Mouse (Mus musculus) neural tube, embryonic 11.5 days (tissue): ENCODE data around the gene Tshz2. TPM values are rescaled to one million over a fixed set of nuclear protein-coding genes. Genes with fewer than 3 reads are reported as not detected.

Experiments
- ATAC-seq: fragments of 200-750 bp; cut with Nextera tagmentation; 2 replicates; pipeline ENCODE4 v1.8.0; 2017; ENCODE audit warnings: moderate number of reproducible peaks, mild to moderate bottlenecking, moderate TSS enrichment, moderate library complexity; ENCODE audit not compliant: insufficient read depth, low FRiP score, low TSS enrichment
- DNase-seq: peaks from one replicate; pipeline ENCODE4 v3.0.0-alpha.2; 2015; ENCODE audit warnings: low spot score
- H3K27ac ChIP-seq: fragments of 300-500 bp; sonication (generic); 2 replicates; pipeline ENCODE4 v1.5.1; 2014; ENCODE audit warnings: low read depth, mild to moderate bottlenecking, low read length
- H3K27me3 ChIP-seq: fragments of 300-500 bp; sonication (generic); 2 replicates; pipeline ENCODE4 v1.6.1; 2014; ENCODE audit warnings: mild to moderate bottlenecking, low read length, mixed read lengths; ENCODE audit not compliant: control insufficient read depth, insufficient read depth
- H3K36me3 ChIP-seq: fragments of 300-500 bp; sonication (generic); 2 replicates; pipeline ENCODE4 v1.6.1; 2014; ENCODE audit warnings: mild to moderate bottlenecking, low read length, moderate library complexity, mixed read lengths; ENCODE audit not compliant: control insufficient read depth, insufficient read depth
- H3K4me1 ChIP-seq: fragments of 300-500 bp; sonication (generic); 2 replicates; pipeline ENCODE4 v1.6.1; 2014; ENCODE audit warnings: low read length, mixed read lengths; ENCODE audit not compliant: control insufficient read depth, insufficient read depth
- H3K4me2 ChIP-seq: fragments of 300-500 bp; sonication (generic); 2 replicates; pipeline ENCODE4 v1.6.1; 2014; ENCODE audit warnings: low read depth, mild to moderate bottlenecking, moderate library complexity
- H3K4me3 ChIP-seq: fragments of 300-500 bp; sonication (generic); 2 replicates; pipeline ENCODE4 v1.5.1; 2014; ENCODE audit warnings: low read depth, low read length
- H3K9ac ChIP-seq: fragments of 300-500 bp; sonication (generic); 2 replicates; pipeline ENCODE4 v1.6.1; 2014; ENCODE audit warnings: mild to moderate bottlenecking, low read length
- H3K9me3 ChIP-seq: fragments of 300-500 bp; sonication (generic); 2 replicates; pipeline ENCODE4 v1.6.1; 2016; ENCODE audit warnings: low read length; ENCODE audit not compliant: control insufficient read depth
- WGBS: fragments of 180-500 bp; shearing (Covaris S2); extraction: QIAGEN DNeasy Blood & Tissue Kit; methylation state at CpG from one replicate; pipeline ENCODE4 v1.1.7; 2014; 5-methylcytosine and 5-hydroxymethylcytosine counted together
- polyA plus RNA-seq: library from polyadenylated mRNA; unstranded; fragments of >200 nt; fragmentation: Nextera tagmentation; extraction: Ambion mirVana; gene quantifications from 2 replicates; pipeline ENCODE4 v1.2.1, GENCODE M21; 2014

Gene Tshz2
- polyA plus RNA-seq, 1 experiment from 2014 or later: 9.1 TPM

DNA sequence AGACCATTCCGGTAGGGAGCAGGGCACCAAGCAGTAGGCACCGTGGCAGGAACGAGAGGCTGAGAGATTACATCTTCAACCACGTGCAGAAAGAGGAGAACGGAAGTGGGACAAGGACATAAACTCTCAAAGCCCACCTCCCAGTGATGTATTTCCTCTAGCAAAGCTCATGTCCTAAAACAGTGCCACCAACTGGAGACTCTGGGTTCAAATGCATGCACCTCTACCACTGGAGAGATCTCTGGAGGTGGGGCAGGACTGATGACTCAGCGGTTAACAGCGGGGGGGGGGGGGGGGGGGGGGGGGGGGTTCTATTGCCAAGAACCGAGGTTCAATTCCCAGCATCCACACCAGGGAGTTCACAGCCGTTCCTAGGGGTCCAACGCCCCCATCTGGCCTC is 410.5 kb downstream of the Tshz2 start:
- no peak overlapping the region for H3K27ac ChIP-seq
- ATAC-seq: no peak
- H3K4me1 ChIP-seq: no peaks in the 10 kb centered on the region
- H3K9ac ChIP-seq: no peak overlapping the region
- H3K4me3 ChIP-seq: no peak overlapping the region
- DNase-seq: no peak
- H3K9me3 ChIP-seq: no peaks in the 10 kb centered on the region
- H3K27me3 ChIP-seq: no peaks in the 10 kb centered on the region
- H3K36me3 ChIP-seq: no peaks in the 10 kb centered on the region
- 90% methylated on average over 8 of the region's 10 CpGs for WGBS
- H3K4me2 ChIP-seq: no peak overlapping the region

DNA sequence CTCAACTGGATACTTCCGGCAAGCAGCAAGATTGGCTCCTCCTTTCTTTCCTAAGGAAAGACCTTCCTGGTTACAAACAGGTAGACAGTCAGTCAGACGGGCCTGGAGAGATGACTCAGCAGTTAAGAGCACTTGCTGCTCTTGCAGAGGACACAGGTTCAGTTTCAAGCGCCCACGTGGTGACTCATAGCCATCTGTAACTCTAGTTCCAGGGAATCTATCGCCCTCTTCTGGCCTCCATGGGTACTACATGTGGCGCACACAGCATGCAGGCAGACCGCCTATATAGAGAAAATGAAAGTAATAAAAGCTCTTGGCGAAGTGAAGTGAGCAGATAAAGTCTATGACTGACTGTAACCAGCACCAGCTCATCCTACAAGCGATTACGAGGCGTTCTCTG is 413.1 kb downstream of the Tshz2 start:
- ATAC-seq (no peak), DNase-seq (no peak)
- no peak overlapping the region for H3K4me3 ChIP-seq
- 85% methylated on average over 11 of the region's 11 CpGs for WGBS
- H3K9me3 ChIP-seq: no peaks in the 10 kb centered on the region
- H3K9ac ChIP-seq: no peak overlapping the region
- H3K36me3 ChIP-seq: no peaks in the 10 kb centered on the region
- H3K4me1 ChIP-seq: no peaks in the 10 kb centered on the region
- no peak overlapping the region for H3K4me2 ChIP-seq
- H3K27me3 ChIP-seq: no peaks in the 10 kb centered on the region
- no peak overlapping the region for H3K27ac ChIP-seq

DNA sequence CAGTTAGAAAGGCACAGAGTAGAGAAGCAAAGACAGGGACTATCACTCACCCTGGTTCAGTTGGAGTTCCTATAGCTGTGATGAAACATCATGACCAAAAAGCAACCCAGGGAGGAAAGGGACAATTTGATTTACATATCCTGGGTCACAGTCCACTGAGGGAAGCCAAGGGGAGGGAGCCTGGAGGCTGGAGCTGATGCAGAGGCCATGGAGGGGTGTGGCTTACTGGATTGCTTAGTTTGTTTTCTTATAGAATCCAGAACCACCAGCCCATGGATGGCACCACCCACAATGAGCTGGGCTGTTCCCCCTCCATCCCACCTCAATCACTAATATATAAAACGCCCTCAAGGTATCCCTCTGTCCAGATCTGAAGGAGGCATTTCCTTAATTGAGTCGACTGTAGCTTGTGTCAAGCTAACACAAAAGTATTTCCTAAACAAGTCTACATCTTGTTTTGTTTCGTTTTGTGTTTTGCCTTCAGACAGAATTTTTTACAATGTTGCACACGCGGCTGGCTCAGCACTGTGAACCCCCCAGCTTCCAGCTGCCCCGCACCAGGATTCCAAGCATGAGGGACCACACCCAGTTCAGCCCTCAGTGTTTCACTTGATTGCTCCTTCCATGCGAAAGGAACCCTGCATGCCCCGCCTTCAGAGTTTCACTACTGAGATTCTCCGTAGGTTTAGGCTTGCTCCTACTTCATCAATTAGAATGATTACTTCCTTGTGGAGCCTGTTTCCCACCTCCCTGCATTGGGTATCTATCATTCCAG is 413.7 kb downstream of the Tshz2 start:
- no peak for ATAC-seq
- 87% methylated on average over 9 of the region's 9 CpGs for WGBS

DNA sequence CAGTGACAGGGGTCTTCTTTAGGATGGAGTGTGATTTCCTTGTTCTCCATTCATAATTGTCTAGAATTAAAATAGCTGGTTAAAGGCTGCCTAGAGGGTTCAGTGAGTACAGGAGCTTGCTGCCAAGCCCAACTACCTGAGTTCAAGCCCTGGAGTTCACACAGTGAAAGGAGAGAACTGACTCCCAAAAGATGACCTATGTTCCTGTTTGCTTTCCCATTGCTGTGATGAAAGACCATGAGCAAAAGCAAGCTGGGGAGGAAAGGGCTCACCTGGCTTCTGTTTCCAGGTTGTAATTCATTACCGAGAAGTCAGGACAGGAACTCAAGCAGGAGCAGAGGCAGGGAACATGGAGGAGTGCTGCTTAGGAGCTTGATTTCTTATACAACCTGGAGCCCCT is 416.0 kb downstream of the Tshz2 start:
- no peak overlapping the region for H3K9ac ChIP-seq
- H3K27ac ChIP-seq: no peak overlapping the region
- ATAC-seq (no peak), DNase-seq (no peak)
- no peaks in the 10 kb centered on the region for H3K9me3 ChIP-seq
- WGBS: 96% methylated on average over 1 of the region's 1 CpGs
- H3K4me3 ChIP-seq: no peak overlapping the region
- no peaks in the 10 kb centered on the region for H3K27me3 ChIP-seq
- H3K4me2 ChIP-seq: no peak overlapping the region
- no peaks in the 10 kb centered on the region for H3K36me3 ChIP-seq
- no peaks in the 10 kb centered on the region for H3K4me1 ChIP-seq

More for the DNA sequence above, 413.7 kb downstream of the Tshz2 start:
- no peaks in the 10 kb centered on the region for H3K9me3 ChIP-seq
- no peaks in the 10 kb centered on the region for H3K27me3 ChIP-seq
- H3K36me3 ChIP-seq: no peaks in the 10 kb centered on the region
- no peak overlapping the region for H3K4me3 ChIP-seq
- no peak for DNase-seq
- no peak overlapping the region for H3K4me2 ChIP-seq
- no peaks in the 10 kb centered on the region for H3K4me1 ChIP-seq
- H3K27ac ChIP-seq: no peak overlapping the region
- H3K9ac ChIP-seq: no peak overlapping the region

DNA sequence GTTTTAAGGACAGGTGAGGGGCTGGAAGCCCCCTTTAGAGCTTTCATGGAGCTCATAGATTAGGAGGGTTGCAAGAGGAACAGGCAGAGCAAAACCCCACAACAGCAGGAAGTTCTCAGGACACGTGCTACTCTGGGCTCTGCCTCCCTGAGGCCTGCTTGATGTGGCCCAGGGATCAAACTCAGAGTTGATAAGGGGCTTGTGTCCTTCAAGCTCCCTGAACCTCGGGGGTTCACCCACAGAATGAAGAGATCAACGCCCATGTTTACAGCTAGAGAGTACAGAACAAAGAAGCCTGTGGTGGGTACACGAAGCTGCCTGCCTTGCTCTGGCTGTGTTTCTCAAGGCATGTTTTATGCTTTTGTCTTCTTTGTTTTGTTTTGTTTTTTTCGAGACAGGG is 417.8 kb downstream of the Tshz2 start:
- WGBS: 54% methylated on average over 5 of the region's 5 CpGs
- Histone ChIP-seq H3K9ac (no peak overlapping the region), H3K4me2 (no peak overlapping the region), H3K4me3 (no peak overlapping the region), H3K9me3 (no peaks in the 10 kb centered on the region), H3K36me3 (no peaks in the 10 kb centered on the region), H3K4me1 (no peaks in the 10 kb centered on the region), H3K27me3 (no peaks in the 10 kb centered on the region), H3K27ac (no peak overlapping the region)
- no peak for DNase-seq
- no peak for ATAC-seq

DNA sequence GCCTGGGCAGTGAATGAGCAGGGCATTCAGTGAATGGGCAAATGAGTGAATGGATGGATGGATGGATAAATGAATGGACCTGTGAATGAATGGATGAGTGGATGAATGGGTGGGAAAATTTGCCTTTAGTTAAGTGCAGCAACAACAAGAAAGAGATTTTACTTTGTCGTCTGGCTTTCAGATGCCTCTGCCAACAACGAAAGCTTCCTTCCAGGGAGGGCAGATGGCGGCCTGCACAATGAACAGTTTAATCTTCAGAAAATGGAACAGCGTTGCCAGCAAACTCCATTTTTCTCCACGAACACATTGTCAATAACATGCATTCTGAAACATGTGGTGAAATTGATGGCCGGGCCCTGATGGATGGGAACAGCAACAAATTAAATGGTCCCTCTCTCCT is 418.6 kb downstream of the Tshz2 start:
- Histone ChIP-seq H3K9me3 (no peaks in the 10 kb centered on the region), H3K4me1 (no peaks in the 10 kb centered on the region), H3K9ac (no peak overlapping the region), H3K4me2 (no peak overlapping the region), H3K27me3 (no peaks in the 10 kb centered on the region), H3K36me3 (no peaks in the 10 kb centered on the region), H3K27ac (no peak overlapping the region), H3K4me3 (no peak overlapping the region)
- DNase-seq (no peak), ATAC-seq (no peak)
- WGBS: 73% methylated on average over 6 of the region's 6 CpGs

DNA sequence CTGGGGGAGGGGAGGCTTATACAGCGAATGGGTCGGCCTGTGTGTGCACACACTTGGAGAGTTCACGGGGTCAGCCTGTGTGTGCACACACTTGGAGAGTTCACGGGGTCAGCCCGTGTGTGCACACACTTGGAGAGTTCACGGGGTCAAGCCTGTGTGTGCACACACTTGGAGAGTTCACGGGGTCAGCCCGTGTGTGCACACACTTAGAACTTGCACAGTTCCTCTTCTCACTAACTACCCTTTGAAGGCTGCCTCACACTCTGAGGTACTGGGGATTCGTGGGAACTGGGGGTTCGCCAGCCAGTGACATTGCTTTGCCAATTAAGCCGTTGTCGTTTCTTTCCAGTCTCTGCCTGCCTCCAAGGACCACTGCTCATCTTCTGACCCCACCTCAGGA is 422.1 kb downstream of the Tshz2 start:
- WGBS: 75% methylated on average over 12 of the region's 12 CpGs
- no peaks in the 10 kb centered on the region for H3K9me3 ChIP-seq
- ATAC-seq (no peak), DNase-seq (no peak)
- H3K36me3 ChIP-seq: no peaks in the 10 kb centered on the region
- no peaks in the 10 kb centered on the region for H3K27me3 ChIP-seq
- H3K27ac ChIP-seq: no peak overlapping the region
- H3K9ac ChIP-seq: no peak overlapping the region
- H3K4me2 ChIP-seq: no peak overlapping the region
- no peaks in the 10 kb centered on the region for H3K4me1 ChIP-seq
- no peak overlapping the region for H3K4me3 ChIP-seq

DNA sequence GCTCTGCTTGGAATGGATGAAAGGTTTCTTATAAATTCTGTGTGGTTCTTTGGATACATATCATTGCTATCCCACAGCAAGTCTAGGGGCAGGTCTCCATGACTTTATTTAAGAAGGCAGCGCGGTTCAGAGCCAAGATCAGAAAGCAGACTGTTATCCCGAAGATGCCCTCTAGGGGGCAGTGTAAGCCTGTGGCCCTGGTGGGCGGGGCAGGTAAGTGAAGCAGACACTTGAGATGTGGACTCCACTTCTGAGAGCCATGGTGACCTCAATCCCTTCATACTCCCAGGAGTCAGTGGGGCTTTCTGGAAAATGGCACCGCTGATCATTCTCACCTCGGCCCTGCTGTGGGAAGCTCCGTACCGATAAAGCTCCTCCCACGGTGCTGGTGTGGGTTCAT is 422.6 kb downstream of the Tshz2 start:
- no peaks in the 10 kb centered on the region for H3K4me1 ChIP-seq
- no peak for ATAC-seq
- WGBS: 36% methylated on average over 9 of the region's 9 CpGs
- H3K27me3 ChIP-seq: no peaks in the 10 kb centered on the region
- H3K4me2 ChIP-seq: no peak overlapping the region
- no peak overlapping the region for H3K27ac ChIP-seq
- peak; percentile 56 for DNase-seq
- H3K4me3 ChIP-seq: no peak overlapping the region
- no peaks in the 10 kb centered on the region for H3K36me3 ChIP-seq
- H3K9me3 ChIP-seq: no peaks in the 10 kb centered on the region
- no peak overlapping the region for H3K9ac ChIP-seq

DNA sequence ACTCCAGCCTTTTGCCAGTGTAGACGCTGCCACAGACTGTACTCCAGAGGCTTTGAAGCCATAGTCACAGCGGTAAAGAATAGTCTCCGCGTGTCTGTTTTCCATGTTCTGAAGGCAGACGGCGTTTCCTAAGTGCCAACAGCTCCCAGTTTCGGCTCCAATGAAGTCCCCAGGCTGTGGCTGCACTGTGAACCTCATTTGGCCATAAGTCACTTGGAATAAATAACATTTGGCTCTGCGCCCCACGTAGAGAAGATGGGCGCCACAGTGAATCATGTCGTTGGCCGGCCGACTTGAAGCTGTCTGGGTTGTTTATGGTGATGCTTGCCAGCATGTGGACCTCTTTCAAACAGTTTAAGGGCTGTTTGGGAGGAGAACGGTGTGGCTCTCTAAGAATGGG is 426.0 kb downstream of the Tshz2 start:
- no peak for ATAC-seq

More for the DNA sequence above, 426.0 kb downstream of the Tshz2 start:
- H3K4me3 ChIP-seq: no peak overlapping the region
- H3K9me3 ChIP-seq: no peaks in the 10 kb centered on the region
- H3K4me1 ChIP-seq: no peaks in the 10 kb centered on the region
- no peaks in the 10 kb centered on the region for H3K27me3 ChIP-seq
- H3K36me3 ChIP-seq: no peaks in the 10 kb centered on the region
- no peak overlapping the region for H3K4me2 ChIP-seq
- no peak for DNase-seq
- H3K27ac ChIP-seq: no peak overlapping the region
- H3K9ac ChIP-seq: no peak overlapping the region
- 81% methylated on average over 14 of the region's 14 CpGs for WGBS
